Mouse (Mus musculus): ENCODE data around the gene Olfr1066. TPM values are rescaled to one million over a fixed set of nuclear protein-coding genes. Genes with fewer than 3 reads are reported as not detected.
A peak's percentile ranks its signal among the peaks of the same experiment; 100 is the strongest.
"Not testable (repeated sequence)": the region's sequence is repeated elsewhere in the genome, so short reads cannot be mapped to it uniquely, and the experiment has no call there.

Olfr1066 gene
- not detected in 2 replicates for polyA plus RNA-seq (2014; fragmentation: Nextera tagmentation; extraction: Ambion mirVana)

DNA sequence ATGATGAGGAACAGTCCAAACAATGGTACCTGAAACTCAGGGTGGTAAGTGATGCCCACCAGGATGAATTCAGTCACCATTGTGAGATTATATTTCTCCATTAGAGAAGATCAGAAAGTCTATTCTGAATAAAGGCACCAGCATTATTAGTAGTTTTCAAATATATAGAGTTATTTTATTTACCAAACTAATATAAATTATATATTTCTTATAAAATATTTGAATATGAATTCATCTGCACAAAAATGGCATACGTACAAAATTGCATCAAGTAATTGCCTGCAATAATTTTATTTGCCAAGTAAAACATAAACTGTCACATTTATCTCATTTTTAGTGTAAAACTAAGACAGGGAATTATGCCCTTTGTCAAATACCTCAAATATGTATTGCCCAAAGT, at the start of gene Olfr1066:
Gene Olfr1066, minus strand, starts transcription at position 101 of the 400 bp plus-strand sequence.
- no peak for DNase-seq (ENCODE audit: low spot score)
- no peak for ATAC-seq (replicated peaks; ENCODE audit: low FRiP score)
- no peaks in the 10 kb centered on the region for H3K9me3 ChIP-seq (ENCODE audit: control insufficient read depth, low read length)
- H3K27ac ChIP-seq (ENCODE audit: low read depth, low read length) = no peak within 1 kb of the TSS
- H3K9ac ChIP-seq (ENCODE audit: low read depth, low read length) = no peak within 1 kb of the TSS
- H3K4me1 ChIP-seq (replicated peaks; ENCODE audit: control insufficient read depth, insufficient read depth, low read length) = no peaks in the 10 kb centered on the region
- no peak within 1 kb of the TSS for H3K4me3 ChIP-seq (ENCODE audit: low read depth, low read length)
- no peaks in the 10 kb centered on the region for H3K27me3 ChIP-seq (replicated peaks; ENCODE audit: control insufficient read depth, insufficient read depth, low read length)
- no peak within 1 kb of the TSS for H3K4me2 ChIP-seq
- no peaks in the 10 kb centered on the region for H3K36me3 ChIP-seq (ENCODE audit: control insufficient read depth, insufficient read depth, low read length)
- 77% methylated on average over 1 of the region's 1 CpGs for WGBS

DNA sequence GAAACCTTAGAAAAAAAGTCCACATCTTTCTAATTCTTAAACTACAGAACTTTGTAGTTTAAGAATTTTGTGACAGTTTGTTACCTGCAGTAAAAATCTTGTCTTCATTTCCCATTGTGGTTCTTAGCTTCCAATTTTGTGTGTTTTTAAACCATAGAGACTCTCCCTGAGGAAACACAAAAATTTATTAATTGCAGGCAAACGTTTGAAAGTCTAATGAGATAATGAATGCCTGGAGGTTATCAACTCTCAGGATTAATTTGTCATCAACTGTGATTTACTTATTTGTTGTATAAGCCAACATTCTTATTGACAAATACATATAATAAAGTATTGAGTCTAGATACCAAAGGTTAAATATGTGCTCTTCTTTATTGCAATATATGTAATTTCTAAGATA, 31.2 kb upstream of the Olfr1066 start, which contains the start of gene Olfr228:
Gene Olfr228, minus strand, starts transcription at position 101 of the 400 bp plus-strand sequence.
- Histone ChIP-seq H3K4me2 (no peak within 1 kb of the TSS), H3K9me3 (ENCODE audit: control insufficient read depth, low read length) (no peaks in the 10 kb centered on the region)

DNA sequence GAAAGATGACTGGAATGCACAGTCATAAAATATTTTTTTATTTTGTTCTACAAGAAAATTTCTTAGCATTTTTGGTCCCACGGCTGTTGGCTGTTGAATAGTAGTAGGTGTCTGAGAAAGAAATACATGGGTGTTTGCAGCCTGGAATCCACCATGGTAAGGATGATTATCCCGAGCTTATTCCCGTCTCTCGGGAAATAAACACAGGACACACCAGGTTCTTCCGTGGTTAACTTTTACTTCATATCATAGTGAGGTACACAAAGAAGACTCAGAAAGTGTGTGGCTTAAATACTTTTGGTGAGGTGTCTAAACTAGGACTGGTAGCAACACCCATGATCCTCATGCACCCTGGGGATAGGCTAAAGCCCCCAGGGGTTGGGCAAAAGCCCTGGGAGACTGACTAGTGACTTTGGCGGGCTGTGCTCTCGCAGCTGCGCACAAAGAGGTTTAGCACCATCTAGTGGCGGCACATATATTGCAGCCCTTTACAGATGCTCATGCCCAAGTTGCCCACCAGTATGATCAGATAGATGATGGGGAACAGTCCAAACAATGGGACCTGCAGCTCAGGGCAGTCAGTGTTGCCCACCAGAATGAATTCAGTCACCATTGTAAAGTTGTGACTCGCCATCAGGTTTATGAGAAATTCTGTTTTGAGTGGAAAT, 8.5 kb upstream of the Olfr1066 start:
- Histone ChIP-seq H3K9ac (ENCODE audit: low read depth, low read length) (no peak overlapping the region), H3K36me3 (ENCODE audit: control insufficient read depth, insufficient read depth, low read length) (no peaks in the 10 kb centered on the region), H3K27ac (ENCODE audit: low read depth, low read length) (no peak overlapping the region), H3K4me3 (ENCODE audit: low read depth, low read length) (no peak overlapping the region), H3K4me1 (replicated peaks; ENCODE audit: control insufficient read depth, insufficient read depth, low read length) (no peaks in the 10 kb centered on the region), H3K27me3 (replicated peaks; ENCODE audit: control insufficient read depth, insufficient read depth, low read length) (no peaks in the 10 kb centered on the region), H3K9me3 (ENCODE audit: control insufficient read depth, low read length) (no peaks in the 10 kb centered on the region), H3K4me2 (no peak overlapping the region)
- DNase-seq (ENCODE audit: low spot score) (peak; percentile 33), ATAC-seq (replicated peaks; ENCODE audit: low FRiP score) (0 out of 2 replicates have a peak, but pooled peaks have one; percentile 23)
- WGBS = 34% methylated on average over 10 of the region's 10 CpGs

More for the DNA sequence above, 31.2 kb upstream of the Olfr1066 start, which contains the start of gene Olfr228:
- 43% methylated on average over 1 of the region's 1 CpGs for WGBS
- no peaks in the 10 kb centered on the region for H3K4me1 ChIP-seq (replicated peaks; ENCODE audit: control insufficient read depth, insufficient read depth, low read length)
- H3K27me3 ChIP-seq (replicated peaks; ENCODE audit: control insufficient read depth, insufficient read depth, low read length) = no peaks in the 10 kb centered on the region
- no peak within 1 kb of the TSS for H3K27ac ChIP-seq (ENCODE audit: low read depth, low read length)
- no peak for DNase-seq (ENCODE audit: low spot score)
- H3K4me3 ChIP-seq (ENCODE audit: low read depth, low read length) = no peak within 1 kb of the TSS
- H3K36me3 ChIP-seq (ENCODE audit: control insufficient read depth, insufficient read depth, low read length) = no peaks in the 10 kb centered on the region
- no peak within 1 kb of the TSS for H3K9ac ChIP-seq (ENCODE audit: low read depth, low read length)
- no peak for ATAC-seq (replicated peaks; ENCODE audit: low FRiP score)

DNA sequence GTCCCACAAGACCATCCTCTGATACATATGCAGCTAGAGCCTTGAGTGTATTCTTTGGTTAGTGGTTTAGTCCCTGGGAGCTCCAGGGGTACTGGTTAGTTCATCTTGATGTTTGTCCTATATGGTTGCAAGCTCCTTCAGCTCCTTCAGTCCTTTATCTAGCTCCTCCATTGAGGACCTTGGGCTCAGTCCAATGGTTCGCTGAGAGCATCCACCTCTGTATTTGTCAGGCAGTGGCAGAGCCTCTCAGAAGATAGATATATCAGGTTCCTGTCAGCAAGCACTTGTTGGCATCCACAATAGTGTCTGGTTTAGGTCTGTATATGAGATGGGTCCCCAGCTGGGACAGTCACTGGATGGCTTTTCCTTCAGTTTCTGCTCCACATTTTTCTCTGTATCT, 4.4 kb upstream of the Olfr1066 start:
- DNase-seq (ENCODE audit: low spot score) (no peak), ATAC-seq (replicated peaks; ENCODE audit: low FRiP score) (no peak)
- no peak overlapping the region for H3K9ac ChIP-seq (ENCODE audit: low read depth, low read length)
- H3K9me3 ChIP-seq (ENCODE audit: control insufficient read depth, low read length) = no peaks in the 10 kb centered on the region
- no peaks in the 10 kb centered on the region for H3K36me3 ChIP-seq (ENCODE audit: control insufficient read depth, insufficient read depth, low read length)
- H3K4me1 ChIP-seq (replicated peaks; ENCODE audit: control insufficient read depth, insufficient read depth, low read length) = no peaks in the 10 kb centered on the region
- H3K4me3 ChIP-seq (ENCODE audit: low read depth, low read length) = no peak overlapping the region
- no peaks in the 10 kb centered on the region for H3K27me3 ChIP-seq (replicated peaks; ENCODE audit: control insufficient read depth, insufficient read depth, low read length)
- no peak overlapping the region for H3K4me2 ChIP-seq
- no peak overlapping the region for H3K27ac ChIP-seq (ENCODE audit: low read depth, low read length)
- WGBS = 61% methylated on average over 1 of the region's 1 CpGs

DNA sequence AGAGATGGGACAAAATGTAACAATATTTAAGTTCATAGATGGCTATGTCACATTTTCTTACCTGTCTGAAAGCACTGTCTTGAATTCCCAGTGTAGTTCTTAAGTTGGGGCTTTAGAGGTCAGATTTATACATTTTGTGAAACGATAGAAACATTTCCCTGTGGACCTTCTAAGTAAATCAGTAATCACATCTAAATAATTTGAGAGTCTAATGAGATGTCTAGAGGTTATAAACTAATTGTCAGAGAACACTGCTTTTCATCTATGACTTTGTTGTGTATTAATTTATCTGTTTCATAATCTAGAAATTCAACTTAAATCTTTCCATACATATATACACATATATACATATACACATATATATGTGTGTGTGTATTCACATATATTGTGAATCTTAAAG, 5.6 kb downstream of the Olfr1066 start, which contains the start of gene Olfr1065:
Gene Olfr1065, minus strand, starts transcription at position 101 of the 400 bp plus-strand sequence.
- H3K9ac ChIP-seq (ENCODE audit: low read depth, low read length); H3K4me2 ChIP-seq; H3K4me1 ChIP-seq (replicated peaks; ENCODE audit: control insufficient read depth, insufficient read depth, low read length); H3K27me3 ChIP-seq (replicated peaks; ENCODE audit: control insufficient read depth, insufficient read depth, low read length); DNase-seq (ENCODE audit: low spot score); H3K9me3 ChIP-seq (ENCODE audit: control insufficient read depth, low read length); ATAC-seq (replicated peaks; ENCODE audit: low FRiP score); H3K36me3 ChIP-seq (ENCODE audit: control insufficient read depth, insufficient read depth, low read length); H3K4me3 ChIP-seq (ENCODE audit: low read depth, low read length); H3K27ac ChIP-seq (ENCODE audit: low read depth, low read length): not testable (repeated sequence)
- no CpG with 5 or more reads among the region's 1 CpGs for WGBS

DNA sequence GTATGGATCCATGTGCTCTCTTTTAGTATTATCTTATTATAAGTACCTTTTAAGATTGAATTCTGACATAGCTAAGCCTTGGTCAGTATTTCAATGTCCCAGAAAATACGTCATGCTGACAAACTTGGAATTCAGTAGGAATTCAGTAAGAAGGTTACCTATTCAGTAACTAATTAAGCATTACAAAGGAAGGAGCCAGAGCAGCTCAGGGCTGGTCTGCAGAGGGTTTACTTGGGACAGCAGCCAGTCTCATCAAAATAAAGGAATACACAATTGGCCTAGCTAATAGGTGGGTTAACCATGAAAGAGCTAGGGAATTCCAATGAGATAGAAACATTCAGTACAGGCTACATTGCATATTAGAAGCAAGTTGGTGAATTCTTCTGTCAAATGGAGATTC, 14.0 kb downstream of the Olfr1066 start:
- H3K27ac ChIP-seq (ENCODE audit: low read depth, low read length); H3K4me2 ChIP-seq; H3K9me3 ChIP-seq (ENCODE audit: control insufficient read depth, low read length); H3K9ac ChIP-seq (ENCODE audit: low read depth, low read length); H3K4me3 ChIP-seq (ENCODE audit: low read depth, low read length); DNase-seq (ENCODE audit: low spot score); H3K27me3 ChIP-seq (replicated peaks; ENCODE audit: control insufficient read depth, insufficient read depth, low read length); H3K36me3 ChIP-seq (ENCODE audit: control insufficient read depth, insufficient read depth, low read length); ATAC-seq (replicated peaks; ENCODE audit: low FRiP score); H3K4me1 ChIP-seq (replicated peaks; ENCODE audit: control insufficient read depth, insufficient read depth, low read length): not testable (repeated sequence)
- WGBS = 68% methylated on average over 1 of the region's 1 CpGs

DNA sequence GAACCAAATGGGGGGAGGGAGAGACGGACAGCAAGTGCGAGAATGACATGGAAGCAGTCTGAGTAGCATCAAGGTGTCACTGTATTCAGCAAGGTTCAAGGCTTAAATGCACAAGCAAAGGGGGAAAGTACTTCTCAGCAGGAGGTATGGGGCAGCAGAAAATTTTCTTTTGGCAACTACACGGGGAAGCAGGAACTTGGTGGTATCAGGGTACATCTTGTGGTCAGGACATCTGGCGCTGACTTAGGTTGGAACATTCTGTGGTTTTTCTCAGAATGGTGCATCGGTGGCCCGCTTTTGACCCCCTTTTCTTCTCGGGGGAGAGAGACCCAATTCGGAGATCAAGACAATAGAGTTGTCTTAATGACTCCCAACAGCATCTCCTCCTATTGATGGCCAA, 27.6 kb downstream of the Olfr1066 start:
- H3K27ac ChIP-seq (ENCODE audit: low read depth, low read length); DNase-seq (ENCODE audit: low spot score); H3K4me1 ChIP-seq (replicated peaks; ENCODE audit: control insufficient read depth, insufficient read depth, low read length); H3K4me3 ChIP-seq (ENCODE audit: low read depth, low read length); H3K9ac ChIP-seq (ENCODE audit: low read depth, low read length); H3K27me3 ChIP-seq (replicated peaks; ENCODE audit: control insufficient read depth, insufficient read depth, low read length); H3K4me2 ChIP-seq; ATAC-seq (replicated peaks; ENCODE audit: low FRiP score); H3K36me3 ChIP-seq (ENCODE audit: control insufficient read depth, insufficient read depth, low read length); H3K9me3 ChIP-seq (ENCODE audit: control insufficient read depth, low read length): not testable (repeated sequence)
- WGBS = 68% methylated on average over 8 of the region's 8 CpGs

DNA sequence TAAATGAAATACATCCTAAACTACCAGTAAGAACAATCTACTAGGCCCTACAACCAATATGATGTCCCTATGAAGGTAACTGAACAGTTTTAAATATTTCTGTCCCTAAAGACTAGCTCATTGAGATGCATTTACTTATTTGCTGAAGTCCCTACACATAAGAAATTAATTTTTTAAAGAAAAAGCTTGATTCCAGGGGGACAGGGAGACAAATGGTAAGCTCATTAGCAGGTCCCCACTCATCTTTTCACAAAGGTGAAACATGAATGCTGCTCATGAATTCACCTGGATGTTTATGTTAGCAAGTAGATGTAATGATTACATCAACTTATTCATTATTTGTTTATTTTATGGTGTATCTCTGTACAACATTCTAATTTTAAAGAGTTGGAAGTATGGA, 29.4 kb downstream of the Olfr1066 start, which contains the start of gene Olfr1062:
Gene Olfr1062, minus strand, starts transcription at position 101 of the 400 bp plus-strand sequence.
- not testable (repeated sequence) for H3K36me3 ChIP-seq (ENCODE audit: control insufficient read depth, insufficient read depth, low read length); H3K9me3 ChIP-seq (ENCODE audit: control insufficient read depth, low read length)

DNA sequence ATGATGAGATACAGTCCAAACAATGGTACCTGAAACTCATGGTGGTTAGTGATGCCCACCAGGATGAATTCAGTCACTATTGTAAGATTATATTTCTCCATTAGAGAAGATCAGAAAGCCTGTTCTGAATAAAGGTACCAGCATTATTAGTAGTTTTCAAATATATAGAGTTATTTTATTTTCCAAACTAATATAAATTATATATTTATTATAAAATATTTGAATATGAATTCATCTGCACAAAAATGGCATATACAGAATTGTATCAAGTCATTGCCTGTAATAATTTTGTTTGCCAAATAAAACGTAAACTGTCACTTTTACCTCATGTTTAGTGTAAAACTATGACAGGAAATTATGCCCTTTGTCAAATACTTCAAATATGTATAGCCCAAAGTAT, 42.1 kb downstream of the Olfr1066 start, which contains the start of gene Olfr1061:
Gene Olfr1061, minus strand, starts transcription at position 101 of the 400 bp plus-strand sequence.
- WGBS = 82% methylated on average over 1 of the region's 1 CpGs
- ATAC-seq (replicated peaks; ENCODE audit: low FRiP score) (no peak), DNase-seq (ENCODE audit: low spot score) (no peak)
- Histone ChIP-seq H3K27me3 (replicated peaks; ENCODE audit: control insufficient read depth, insufficient read depth, low read length) (no peaks in the 10 kb centered on the region), H3K4me2 (no peak within 1 kb of the TSS), H3K4me3 (ENCODE audit: low read depth, low read length) (no peak within 1 kb of the TSS), H3K4me1 (replicated peaks; ENCODE audit: control insufficient read depth, insufficient read depth, low read length) (no peaks in the 10 kb centered on the region), H3K9ac (ENCODE audit: low read depth, low read length) (no peak within 1 kb of the TSS), H3K9me3 (ENCODE audit: control insufficient read depth, low read length) (no peaks in the 10 kb centered on the region), H3K36me3 (ENCODE audit: control insufficient read depth, insufficient read depth, low read length) (no peaks in the 10 kb centered on the region), H3K27ac (ENCODE audit: low read depth, low read length) (no peak within 1 kb of the TSS)

More for the DNA sequence above, 29.4 kb downstream of the Olfr1066 start, which contains the start of gene Olfr1062:
- H3K4me2 ChIP-seq; H3K4me3 ChIP-seq (ENCODE audit: low read depth, low read length); H3K27me3 ChIP-seq (replicated peaks; ENCODE audit: control insufficient read depth, insufficient read depth, low read length); H3K9ac ChIP-seq (ENCODE audit: low read depth, low read length); H3K27ac ChIP-seq (ENCODE audit: low read depth, low read length); H3K4me1 ChIP-seq (replicated peaks; ENCODE audit: control insufficient read depth, insufficient read depth, low read length); DNase-seq (ENCODE audit: low spot score); ATAC-seq (replicated peaks; ENCODE audit: low FRiP score): not testable (repeated sequence)
